Mouse (Mus musculus): ENCODE data around the gene Bend6.

Gene Bend6

GRCm38 (mm10) chr1:33803323-33803722, 104.3 kb downstream of the Bend6 start:
- DNase-seq (ENCODE audit: low spot score), result no peak

Measured in ovary, postnatal 10 days (tissue).